Mouse (Mus musculus) right cerebral cortex, postnatal 4 days (tissue): ENCODE data around the gene Mesp2.
"Not testable (repeated sequence)": the region's sequence is repeated elsewhere in the genome, so short reads cannot be mapped to it uniquely, and the experiment has no call there.

ENCODE experiments used
- DNase-seq: peaks from one replicate; pipeline ENCODE4 v3.0.0-alpha.2; 2022

Gene Mesp2

GRCm38 (mm10) chr7:79810611-79811506 is at the start of gene Mesp2:
Gene Mesp2 (plus strand): TSS chr7:79810727.
- DNase-seq, result peak; percentile 80

DNA sequence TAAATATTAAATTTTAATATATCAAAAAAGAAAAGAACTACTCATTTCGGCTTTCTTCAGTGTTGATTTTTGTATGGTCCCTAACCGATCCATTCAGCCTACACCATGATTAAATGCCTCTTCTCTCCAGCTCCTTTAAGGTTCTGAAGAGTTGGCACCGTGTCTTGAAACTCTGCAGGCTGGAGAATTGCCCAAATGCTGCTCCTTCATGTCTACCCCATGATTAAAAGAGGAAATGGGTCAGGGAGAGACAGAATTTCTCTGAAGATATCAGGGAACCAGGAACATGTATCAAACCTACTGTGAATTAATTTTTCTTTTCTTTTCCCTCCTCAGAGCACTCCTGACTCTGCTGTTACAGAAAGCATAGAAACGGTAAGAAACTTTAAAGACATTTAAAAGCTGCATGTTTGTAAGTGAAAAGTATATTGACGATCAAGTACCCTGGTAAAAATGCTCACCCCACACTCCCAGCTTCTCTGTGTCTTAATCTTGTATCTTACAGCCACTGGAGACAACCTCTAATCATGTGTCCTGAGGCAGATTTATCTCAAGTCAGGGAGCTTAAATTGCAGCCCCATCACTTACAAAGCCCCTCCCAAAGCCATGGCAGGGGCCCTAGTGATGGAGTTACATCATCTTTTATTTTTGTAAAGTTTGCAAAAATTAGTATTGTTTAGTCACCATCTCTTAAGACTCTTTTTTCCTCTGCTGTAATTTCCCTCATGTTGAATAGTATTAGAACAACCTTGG is 49.2 kb upstream of the Mesp2 start:
- no peak for DNase-seq

DNA sequence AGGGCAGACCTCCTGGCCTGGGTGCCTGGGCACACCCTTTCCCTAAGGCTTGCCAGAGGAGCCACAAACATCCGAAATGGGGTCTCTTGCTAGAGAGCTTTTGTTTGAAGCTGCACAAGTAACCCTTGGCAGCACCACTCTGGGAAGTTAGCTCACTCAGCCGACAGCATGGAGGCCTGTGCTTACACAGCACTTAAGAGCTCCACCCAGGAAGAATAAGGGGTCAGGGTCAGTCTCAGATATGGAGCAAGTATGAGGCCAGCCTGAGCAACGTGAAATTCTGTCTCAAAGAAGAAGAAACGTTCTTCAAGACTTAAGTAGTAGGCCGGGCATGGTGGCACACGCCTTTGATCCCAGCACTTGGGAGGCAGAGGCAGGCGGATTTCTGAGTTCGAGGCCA is 48.4 kb upstream of the Mesp2 start:
- no peak for DNase-seq

GRCm38 (mm10) chr7:79765991-79766390 is 44.5 kb upstream of the Mesp2 start:
- DNase-seq, result no peak

DNA sequence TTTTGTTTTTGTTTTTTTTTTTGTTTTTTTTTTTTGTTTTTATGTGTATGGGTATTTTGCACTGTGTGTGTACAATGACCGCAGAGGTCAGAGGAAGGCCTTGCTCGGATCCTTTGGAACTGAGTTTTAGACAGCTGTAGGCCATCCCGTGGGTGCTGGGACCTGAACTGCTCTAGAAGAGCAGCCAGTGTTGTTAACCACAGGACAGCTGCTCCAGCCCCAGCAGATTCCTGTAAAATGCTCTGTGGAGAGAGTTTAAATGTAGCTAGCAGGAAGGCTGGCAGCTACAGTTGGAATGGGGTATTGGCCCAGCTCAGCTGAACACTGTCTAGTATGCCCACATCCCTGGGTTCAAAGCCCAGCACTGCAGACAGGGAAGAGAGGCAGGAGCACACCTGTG is 40.9 kb upstream of the Mesp2 start:
- no peak for DNase-seq

DNA sequence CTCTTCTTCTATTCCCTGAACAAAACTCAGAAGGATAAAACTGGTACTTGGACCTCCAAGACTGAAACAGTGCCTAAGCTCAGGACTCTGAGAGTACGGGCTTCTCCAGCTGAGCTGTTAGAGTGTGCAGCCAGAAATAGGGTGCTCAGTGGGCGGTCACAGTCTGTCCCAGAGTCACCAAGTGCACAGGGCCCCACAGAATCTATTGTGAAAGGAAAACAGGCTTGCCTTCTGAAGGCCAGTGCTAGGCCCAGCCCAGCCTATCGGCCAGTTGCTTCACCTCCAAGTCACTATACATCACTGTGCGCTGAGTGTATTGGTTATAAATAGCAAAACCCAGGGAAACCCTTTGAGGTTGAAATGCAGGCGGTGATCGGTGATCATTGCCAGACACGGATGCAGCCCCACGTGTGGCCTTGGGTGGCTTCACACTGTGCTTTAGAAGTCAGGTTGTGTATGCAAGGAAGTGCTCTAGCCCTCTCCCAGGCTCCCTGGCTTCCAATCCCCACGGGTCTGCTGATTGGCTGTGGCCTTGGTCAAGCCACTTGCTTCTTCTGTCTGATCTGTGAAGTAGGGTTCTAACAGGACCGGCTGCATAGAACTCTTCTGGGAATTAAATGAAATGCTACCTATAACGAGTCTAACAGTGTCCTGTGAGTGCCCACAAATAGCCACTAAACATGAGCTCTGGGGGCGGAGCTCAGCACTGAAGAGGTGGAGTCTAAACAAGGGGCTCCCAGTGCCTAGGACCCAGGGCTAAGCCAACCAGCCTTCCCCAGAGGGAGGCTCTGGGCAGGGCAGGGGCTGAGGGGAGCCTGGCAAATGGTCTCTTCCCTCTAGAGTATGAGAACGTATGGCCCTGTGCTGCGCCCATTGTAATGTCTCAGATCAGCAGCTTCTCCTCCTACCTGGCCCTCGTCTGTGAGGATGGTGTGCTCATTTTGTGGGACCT is 38.7 kb upstream of the Mesp2 start:
- no peak for DNase-seq

- peak; percentile 75 for DNase-seq
These were observed 29.6 kb upstream of the Mesp2 start for GRCm38 (mm10) chr7:79780647-79781626.

- no peak for DNase-seq
These were observed 28.6 kb upstream of the Mesp2 start for GRCm38 (mm10) chr7:79781826-79782515.

DNA sequence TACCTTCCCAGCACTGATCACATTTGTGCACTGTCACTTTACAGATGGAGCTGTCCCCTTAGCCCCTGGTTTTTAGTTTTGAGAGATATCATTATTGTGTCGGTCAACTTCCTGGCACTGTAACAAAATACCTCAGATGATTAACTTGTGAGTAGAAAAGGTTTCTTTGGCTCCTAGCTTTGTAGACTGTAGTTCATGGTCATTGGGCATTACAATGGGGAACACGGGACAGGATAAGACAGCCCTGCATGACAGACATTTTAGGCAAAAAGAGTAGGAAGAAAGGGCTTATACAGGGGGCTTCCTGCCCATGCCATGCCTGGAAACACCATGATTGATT is 28.0 kb upstream of the Mesp2 start:
- DNase-seq, result no peak

DNA sequence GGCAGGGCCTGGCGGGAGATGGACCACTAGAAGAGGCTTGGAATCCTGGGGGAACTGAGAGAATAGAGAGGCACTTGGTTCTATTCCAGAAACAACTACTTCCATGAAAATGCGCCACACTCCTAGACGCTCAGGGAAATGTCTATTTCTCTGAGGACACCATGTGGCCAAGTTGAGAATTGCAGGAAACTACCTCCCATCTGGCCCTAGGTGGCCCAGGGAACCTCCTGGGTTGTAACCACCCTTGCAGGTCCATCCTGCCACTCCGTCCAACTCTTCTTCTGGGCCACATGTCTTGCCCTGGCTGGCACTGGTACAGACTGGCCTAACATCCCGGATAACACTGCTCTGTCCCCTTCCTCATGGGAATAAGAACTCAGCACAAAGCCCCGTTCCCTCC is 24.2 kb upstream of the Mesp2 start:
- DNase-seq, result peak; percentile 67

DNA sequence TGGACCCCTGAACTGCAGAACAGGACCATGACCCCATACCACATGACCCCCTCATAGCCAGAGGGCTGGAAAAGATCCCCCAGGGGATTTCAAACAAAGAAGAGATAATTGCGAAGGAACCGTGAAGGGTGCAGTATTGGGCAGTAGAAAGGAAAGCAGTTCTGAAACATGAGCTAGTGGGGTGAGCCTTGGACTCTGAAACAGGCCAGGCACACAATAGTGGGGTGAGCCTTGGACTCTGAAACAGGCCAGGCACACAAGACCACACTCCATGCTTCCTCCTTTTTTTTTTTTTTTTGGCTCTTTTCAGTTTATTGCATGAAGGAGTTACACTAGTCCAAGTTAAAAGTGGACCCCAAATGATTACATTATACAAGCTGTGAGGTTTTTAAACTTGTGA is 20.7 kb upstream of the Mesp2 start:
- DNase-seq, result not testable (repeated sequence)

DNA sequence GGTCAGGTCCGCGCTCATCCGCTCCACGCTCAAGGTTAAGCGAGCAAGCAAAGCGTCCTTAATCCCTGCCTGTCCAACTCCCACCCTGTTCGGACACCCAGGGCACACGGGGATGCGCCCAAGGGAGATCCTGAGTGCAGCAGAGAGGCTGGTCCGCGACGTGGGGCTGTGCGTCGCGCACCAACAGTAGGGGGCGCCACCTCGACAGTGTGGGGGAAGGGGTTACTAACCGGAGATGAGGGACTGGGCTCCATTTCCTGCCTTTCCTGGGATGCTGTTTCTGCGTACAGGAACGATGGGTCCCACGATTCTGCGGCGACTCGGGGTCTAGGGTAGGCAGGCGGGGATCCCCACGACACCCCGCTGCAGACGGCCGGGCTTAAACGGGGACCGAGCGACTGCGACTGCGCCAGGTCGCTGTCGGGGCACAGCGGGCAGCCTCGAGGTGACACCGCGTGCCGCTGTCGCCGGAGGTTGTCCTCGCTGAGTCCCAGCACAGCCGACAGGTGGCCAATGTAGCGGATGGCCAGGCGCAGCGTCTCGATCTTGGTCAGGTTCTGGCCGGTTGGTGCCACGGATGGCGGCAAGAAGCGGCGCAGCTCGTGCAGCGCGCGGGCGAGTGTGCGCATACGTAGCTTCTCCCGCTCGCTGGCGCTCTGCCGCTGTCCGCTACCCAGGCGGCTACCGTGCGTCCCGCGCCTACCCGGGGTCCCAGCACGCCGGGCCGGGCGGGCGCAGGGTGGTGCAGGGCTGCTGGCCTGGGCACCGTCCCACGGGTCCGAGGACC is 17.7 kb upstream of the Mesp2 start:
- peak; percentile 63 for DNase-seq

GRCm38 (mm10) chr7:79793688-79794087 is 16.8 kb upstream of the Mesp2 start, which contains the start of gene Mesp1:
Gene Mesp1 (minus strand): TSS chr7:79793788.
- DNase-seq, result no peak

DNA sequence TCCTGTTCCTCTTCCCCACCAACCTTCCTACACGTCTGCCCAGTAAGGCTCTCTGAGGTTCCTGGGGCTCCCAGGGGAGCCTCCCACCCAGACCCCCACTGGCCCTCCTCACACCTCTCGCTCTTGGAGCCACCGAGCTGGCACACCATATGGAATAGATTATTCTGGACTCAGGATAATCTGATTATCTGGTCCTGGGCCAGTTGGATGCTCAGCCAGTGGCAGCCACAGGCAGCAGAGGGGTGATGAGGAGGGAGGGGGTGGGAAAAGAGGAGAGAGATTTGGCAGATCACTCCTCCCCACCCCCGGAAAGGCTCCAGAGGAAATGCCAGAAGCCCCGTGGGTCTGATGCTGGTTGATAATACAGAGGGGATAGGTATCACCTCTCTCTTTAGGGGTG is 11.9 kb upstream of the Mesp2 start:
- DNase-seq, result no peak

GRCm38 (mm10) chr7:79799048-79799447 is 11.5 kb upstream of the Mesp2 start:
- DNase-seq, result peak; percentile 81

GRCm38 (mm10) chr7:79799506-79799905 is 11.0 kb upstream of the Mesp2 start:
- DNase-seq, result no peak

DNA sequence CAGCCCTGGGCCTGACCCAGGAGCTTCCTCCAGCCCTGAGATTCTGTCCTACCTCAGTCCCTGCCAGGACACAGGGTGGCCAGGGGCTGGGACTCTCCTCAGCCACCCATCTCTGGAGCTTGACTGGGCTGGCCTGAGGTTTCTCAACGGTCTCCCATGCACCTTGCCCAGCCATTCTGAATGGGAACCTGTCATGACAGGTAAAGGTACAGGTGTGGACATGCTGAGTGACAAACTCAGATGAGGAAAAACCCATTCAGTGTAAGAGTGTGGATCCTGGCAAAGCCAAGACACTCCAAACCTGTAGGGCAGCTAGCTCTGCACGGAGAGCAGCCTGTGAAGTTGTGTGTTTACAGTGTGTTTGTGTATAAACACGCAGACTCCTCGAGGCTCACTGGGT is 10.2 kb upstream of the Mesp2 start:
- no peak for DNase-seq

DNA sequence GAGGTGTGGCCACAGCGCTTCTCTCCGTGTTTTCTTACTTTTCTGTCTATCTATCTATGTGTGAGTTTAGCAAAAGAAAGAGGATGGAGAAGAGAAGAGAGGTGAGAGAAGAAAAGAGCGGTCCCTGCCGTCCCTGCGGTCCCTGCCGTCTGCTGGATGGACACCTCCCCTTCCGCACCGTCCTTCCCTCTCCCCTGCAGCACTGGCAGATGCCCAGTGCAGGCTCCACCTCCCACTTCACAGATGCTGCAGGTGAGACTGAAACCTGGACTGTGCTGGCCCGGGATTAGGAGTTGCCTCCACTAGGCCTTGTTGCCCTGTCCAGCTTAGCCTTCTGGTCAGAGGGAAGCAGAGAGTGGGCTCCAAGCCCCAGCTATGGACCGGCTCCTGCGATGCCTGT is 9.1 kb upstream of the Mesp2 start:
- no peak for DNase-seq

DNA sequence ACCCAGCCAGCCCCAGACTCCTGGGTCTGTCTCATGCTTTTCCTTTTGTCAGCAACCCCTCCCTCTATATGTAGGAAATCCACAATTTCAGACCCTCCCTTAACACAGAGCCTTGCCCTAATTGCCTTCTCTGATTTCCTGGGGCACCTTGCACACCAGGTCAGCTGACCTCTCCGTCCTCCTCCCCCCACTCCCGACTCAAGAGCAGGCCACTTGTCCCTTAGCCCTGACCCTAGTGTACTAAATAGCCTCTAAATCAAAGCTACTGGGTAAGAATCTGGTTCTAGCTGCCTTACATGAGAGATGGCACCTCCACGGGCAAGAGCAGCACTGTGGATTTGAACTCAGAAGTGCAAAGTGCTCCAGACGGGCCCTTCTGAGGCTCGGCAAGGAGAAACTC is 8.5 kb upstream of the Mesp2 start:
- DNase-seq, result no peak

- no peak for DNase-seq
These were observed 6.6 kb upstream of the Mesp2 start for GRCm38 (mm10) chr7:79803887-79804286.
